Mouse (Mus musculus) E14TG2a.4 (cell line): ENCODE measurements around the gene Spag6.

Source experiments
- CTCF ChIP-seq: conservative IDR thresholded peaks from 2 replicates; pipeline ENCODE4 v1.5.1; 2014; ENCODE audit warnings: low read length
- NANOG ChIP-seq: IDR thresholded peaks from 2 replicates; pipeline ENCODE4 v1.6.1; 2014; ENCODE audit warnings: borderline replicate concordance, low read length, mixed read lengths
- POU5F1 ChIP-seq: IDR thresholded peaks from 2 replicates; pipeline ENCODE4 v1.6.1; 2014; ENCODE audit warnings: low read length, borderline replicate concordance

DNA sequence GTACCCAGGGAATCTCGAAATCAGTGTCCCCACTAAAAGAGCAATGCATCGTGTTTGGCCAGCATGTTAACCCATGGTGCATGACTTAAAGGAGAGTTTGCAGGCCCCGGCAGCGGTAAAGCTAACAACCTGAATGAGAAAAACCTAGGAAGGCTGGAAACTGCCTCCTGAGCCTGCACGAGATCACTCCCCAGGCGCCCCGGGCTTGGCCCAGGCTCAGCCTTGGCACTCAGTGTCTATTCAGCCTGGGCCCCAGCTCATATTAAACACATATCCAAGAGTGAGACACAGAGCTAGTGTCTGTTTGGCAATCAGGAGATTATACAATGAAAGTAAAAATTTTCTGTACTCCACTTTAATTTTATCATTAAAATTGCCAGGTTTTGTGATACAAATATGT is 87.5 kb downstream of the Spag6 start:
- TF ChIP-seq CTCF, result no peak
- TF ChIP-seq NANOG, result no peak
- no peak for TF ChIP-seq POU5F1
